Mouse (Mus musculus) brain, embryonic 18.5 days (tissue): ENCODE data around the gene Sgtb.
A peak's percentile ranks its signal among the peaks of the same experiment; 100 is the strongest.

Source experiments
- DNase-seq: peaks from one replicate; pipeline ENCODE4 v3.0.0-alpha.2; 2012; ENCODE audit warnings: low read depth, low spot score

Gene Sgtb

GRCm38 (mm10) chr13:104109816-104110521 is 428 bp downstream of the Sgtb start:
- DNase-seq, result peak; percentile 42

- no peak for DNase-seq
These were observed 985 bp downstream of the Sgtb start for GRCm38 (mm10) chr13:104110526-104110925.

- DNase-seq, result peak; percentile 34
These were observed 2.8 kb downstream of the Sgtb start for GRCm38 (mm10) chr13:104112266-104112900.

- DNase-seq, result no peak
These were observed 4.2 kb downstream of the Sgtb start for GRCm38 (mm10) chr13:104113782-104114181.

GRCm38 (mm10) chr13:104114827-104115226 is 5.3 kb downstream of the Sgtb start:
- no peak for DNase-seq

GRCm38 (mm10) chr13:104122078-104122840 is 12.7 kb downstream of the Sgtb start:
- no peak for DNase-seq

GRCm38 (mm10) chr13:104123662-104124381 is 14.3 kb downstream of the Sgtb start:
- no peak for DNase-seq

- DNase-seq, result no peak
These were observed 23.0 kb downstream of the Sgtb start for GRCm38 (mm10) chr13:104132561-104132960.

- DNase-seq, result no peak
These were observed 25.1 kb downstream of the Sgtb start for GRCm38 (mm10) chr13:104134510-104135085.

- DNase-seq, result peak; percentile 26
These were observed 30.0 kb downstream of the Sgtb start for GRCm38 (mm10) chr13:104139369-104140209.

- DNase-seq, result no peak
These were observed 35.3 kb downstream of the Sgtb start for GRCm38 (mm10) chr13:104144871-104145270.

- DNase-seq, result no peak
These were observed 36.1 kb downstream of the Sgtb start for GRCm38 (mm10) chr13:104145646-104146045.

- DNase-seq, result no peak
These were observed 44.6 kb downstream of the Sgtb start for GRCm38 (mm10) chr13:104154180-104154579.

- DNase-seq, result no peak
These were observed 45.6 kb downstream of the Sgtb start for GRCm38 (mm10) chr13:104155106-104155505.

- no peak for DNase-seq
These were observed 46.1 kb downstream of the Sgtb start for GRCm38 (mm10) chr13:104155686-104156085.

- DNase-seq, result no peak
These were observed 62.2 kb downstream of the Sgtb start for GRCm38 (mm10) chr13:104171711-104172110.

- no peak for DNase-seq
These were observed 63.0 kb downstream of the Sgtb start for GRCm38 (mm10) chr13:104172498-104172897.

- no peak for DNase-seq
These were observed 67.3 kb downstream of the Sgtb start for GRCm38 (mm10) chr13:104176874-104177273.

- peak; percentile 84 for DNase-seq
These were observed 68.5 kb downstream of the Sgtb start, which contains the start of gene Trappc13 for GRCm38 (mm10) chr13:104177796-104178649. Trappc13 (minus strand) TSS chr13:104178469.
